Mouse (Mus musculus) c-Kit-positive CD71-positive TER-119-negative erythroid progenitor cells, embryonic 14.5 days (primary cell): ENCODE data around the gene Gm7714.
"Not testable (repeated sequence)": the region's sequence is repeated elsewhere in the genome, so short reads cannot be mapped to it uniquely, and the experiment has no call there.

ENCODE experiments used
- DNase-seq: peaks from one replicate; pipeline ENCODE4 v3.0.0-alpha.2; 2013; ENCODE audit warnings: low read depth

Gm7714 gene

DNA sequence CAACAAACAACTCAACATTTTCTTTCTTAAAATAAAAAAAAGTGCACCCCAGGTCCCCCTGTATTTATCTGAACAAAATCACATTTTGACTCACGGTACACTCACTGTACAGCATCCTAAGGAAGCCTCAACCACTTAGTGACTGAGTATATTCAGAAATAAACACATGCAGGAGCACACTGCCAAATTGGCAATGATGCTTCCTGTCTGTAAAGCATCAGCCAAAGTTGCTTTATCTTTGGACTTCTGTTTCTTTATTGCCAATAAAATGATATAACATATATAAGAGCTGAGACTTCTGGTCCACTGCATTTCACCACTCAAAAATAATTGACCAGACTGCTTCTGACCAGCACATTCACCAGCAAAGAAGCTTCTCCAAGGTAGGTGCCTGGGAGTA is at the start of gene Gm7714:
TSS of gene Gm7714 (plus strand) at position 301 of the 400 bp plus-strand sequence.
- DNase-seq: no peak

DNA sequence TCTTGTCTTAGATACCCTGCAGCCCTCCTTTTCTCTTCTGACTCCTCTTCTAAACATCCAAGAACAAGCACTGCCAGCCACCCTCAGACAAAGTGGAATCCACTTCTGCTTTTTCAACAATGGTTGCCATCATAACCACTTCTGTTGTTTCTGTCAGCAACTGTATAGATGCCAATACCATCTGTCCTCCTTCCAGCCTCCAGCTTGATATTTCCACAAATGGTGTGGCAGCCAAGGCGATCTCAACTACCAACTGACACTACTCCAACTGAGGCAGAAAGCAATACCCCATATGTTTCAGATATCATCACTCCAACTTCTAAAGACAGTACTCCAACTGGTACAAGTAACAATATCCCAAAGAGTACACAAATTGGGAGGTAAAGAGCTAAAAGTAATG is 12.2 kb upstream of the Gm7714 start:
- DNase-seq: no peak

GRCm38 (mm10) chr5:88311307-88311706 is 42.6 kb downstream of the Gm7714 start:
- not testable (repeated sequence) for DNase-seq

- no peak for DNase-seq
These were observed 48.3 kb downstream of the Gm7714 start, which contains the start of gene Prol1 for GRCm38 (mm10) chr5:88317012-88317411. Gene Prol1 (plus strand): TSS chr5:88317312.
